Mouse (Mus musculus): ENCODE results near the gene Ppm1e.

Gene Ppm1e

DNA sequence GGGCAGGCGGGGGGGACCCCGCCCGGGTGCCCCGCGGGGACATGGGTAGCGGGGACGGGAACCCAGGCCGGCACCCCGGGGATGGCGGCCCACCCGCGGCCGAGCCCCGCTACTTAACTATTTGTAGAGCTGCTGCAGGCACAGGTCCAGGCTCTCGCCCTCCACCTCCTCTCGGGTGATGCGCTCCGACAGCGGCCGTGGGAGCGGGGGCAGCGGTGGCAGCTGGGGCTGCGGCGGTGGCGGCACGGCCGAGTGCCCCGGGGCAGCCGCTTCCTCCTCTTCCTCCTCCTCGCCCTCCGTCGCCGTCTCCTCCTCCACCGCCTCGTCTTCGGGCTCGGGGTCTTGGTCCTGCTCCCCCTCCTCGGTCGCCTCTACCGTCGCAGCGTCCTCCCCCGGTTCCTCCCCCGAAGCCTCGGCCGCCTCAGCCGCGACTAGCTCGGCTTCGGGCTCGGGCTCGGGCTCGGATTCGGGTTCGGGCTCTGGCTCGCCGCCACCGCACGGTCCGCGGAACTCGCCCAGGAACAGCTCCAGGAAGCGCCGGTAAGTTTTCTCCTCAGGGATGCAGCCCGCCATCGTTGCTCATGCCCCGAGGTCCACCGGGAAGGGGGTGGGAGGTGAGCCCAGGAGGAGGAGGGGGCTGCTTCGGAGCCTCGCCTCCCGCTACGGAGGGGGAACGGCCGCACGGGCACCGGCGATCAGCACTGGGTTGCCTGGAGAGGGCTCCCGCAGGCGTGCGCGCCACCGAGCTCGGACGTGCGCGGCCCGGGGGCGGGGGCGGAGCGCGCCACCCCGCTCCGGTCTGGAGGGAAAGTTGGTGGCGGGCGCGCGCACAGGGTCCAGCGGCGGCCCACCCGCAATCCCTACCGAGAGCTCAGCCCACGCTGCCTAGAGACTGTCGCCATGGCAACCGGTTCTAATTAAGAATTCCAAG, at the start of gene Ppm1e:
TSS of gene Ppm1e (minus strand) at position 693 of the 931 bp plus-strand sequence.
- peak; percentile 88 for DNase-seq

DNA sequence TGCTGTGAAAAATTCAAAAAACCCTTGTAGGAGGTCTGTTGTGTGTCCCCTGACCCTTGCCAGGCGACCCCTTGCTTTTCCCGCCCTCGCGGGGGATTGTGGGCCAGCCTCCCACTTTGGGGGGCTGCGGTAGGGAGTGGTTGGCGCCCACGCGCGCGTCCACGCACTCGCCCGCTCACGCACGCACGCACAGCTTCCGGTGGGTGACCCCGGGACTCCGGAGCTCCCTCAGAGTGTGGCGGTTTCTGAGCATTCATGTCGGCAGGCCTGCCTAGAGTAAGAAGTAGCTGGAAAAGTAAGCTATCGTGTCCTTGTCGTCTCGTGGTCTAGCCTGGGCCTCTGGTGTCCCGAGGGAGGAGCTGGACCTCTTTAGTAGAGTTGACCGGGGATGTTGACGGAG, 46.1 kb upstream of the Ppm1e start, which contains the start of the genes Rad51c and Tex14:
TSS of gene Rad51c (minus strand) at position 79 of the 400 bp plus-strand sequence.
TSS of gene Tex14 (plus strand) at position 190 of the 400 bp plus-strand sequence.
- DNase-seq = peak; percentile 21

- peak; percentile 95 for DNase-seq
Observed at GRCm38 (mm10) chr11:87404111-87404853, 45.5 kb upstream of the Ppm1e start.

- DNase-seq = no peak
Observed at GRCm38 (mm10) chr11:87398402-87398801, 39.6 kb upstream of the Ppm1e start.

- peak; percentile 26 for DNase-seq
Observed at GRCm38 (mm10) chr11:87393855-87394254, 35.0 kb upstream of the Ppm1e start.

DNA sequence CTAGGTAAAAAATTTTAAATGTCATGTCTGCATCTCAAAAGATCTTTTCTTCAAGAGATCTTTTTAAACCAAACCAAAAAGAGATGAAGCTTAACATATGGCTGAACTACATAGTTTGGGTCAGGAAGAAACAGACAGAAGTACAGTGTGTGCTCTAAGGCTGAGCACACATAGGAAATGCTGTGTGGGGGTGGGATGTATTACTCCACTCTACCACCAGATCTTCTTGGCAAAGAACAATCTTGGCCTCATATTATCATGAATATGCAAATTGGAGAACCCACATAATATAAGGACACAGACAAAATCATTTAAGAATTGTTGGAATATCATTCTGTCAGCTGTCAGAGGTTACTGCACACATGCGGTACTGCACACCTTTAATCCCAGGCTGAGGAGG, 26.9 kb upstream of the Ppm1e start:
- DNase-seq = peak; percentile 50

DNA sequence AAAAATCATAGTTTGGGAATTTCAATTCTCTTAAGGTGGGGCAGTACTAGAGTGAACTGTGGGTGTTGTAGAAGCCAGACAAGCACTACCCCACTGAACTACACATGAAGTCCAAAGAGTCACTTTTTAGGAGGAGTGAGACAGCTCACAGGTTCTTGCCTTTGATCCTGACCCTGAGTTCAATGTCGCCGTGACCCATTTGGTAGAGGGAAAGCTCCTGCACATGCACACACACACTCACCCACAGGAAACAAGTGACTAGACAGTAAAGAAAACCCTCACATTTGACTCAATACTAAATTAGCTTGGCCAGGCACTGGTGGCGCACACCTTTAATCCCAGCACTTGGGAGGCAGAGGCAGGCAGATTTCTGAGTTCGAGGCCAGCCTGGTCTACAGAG, 25.7 kb upstream of the Ppm1e start:
- DNase-seq = no peak

DNA sequence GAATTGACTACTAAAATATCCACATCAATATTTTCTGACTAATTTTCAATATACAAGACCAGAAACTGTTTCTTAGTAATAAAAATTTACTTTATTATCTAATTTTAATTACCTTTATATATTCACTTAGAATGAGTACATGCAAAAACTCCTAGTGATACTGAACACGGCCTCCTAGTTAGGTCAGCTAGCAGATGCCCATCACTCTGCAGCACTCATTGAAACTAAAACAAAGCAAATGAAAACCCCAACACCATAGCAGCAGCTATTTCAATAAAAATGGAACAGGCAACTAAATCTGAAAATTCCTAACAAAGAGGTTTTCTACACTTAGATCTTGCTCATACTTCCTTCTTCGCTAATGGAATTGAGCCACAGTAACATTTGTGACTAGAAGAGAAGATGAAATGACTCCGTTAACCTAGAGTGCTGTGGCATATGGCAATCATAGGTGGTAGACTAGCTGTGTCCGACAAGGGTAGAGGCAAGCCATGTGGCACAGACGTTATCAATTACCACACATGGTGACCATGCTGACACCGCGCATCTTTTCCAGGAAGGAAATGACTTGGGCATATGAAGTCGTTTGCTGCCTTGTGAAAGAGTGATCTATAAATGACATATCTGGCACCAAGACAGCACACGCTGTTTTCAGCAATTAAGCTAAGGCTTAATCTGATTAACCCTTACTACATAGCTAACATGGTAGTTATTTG, 9.2 kb upstream of the Ppm1e start:
- DNase-seq = no peak

DNA sequence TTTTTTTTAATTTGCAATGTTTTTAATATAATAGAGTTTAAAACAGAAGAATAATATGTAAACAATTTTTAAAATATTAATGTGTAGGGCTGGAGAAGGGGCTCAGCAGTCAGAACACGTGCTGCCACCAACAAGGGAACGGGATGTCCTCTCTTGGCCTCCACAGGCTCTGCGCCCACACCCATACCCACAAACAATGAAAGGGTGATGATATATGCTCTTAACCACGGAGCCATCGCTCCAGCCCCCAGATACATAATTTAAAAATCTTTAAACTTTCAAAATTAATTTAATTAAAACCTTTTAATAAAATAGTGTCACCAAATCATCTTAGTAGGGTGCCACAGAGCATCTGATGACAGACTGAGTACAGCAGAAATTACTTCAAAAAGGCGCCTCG, 8.2 kb upstream of the Ppm1e start:
- no peak for DNase-seq

DNA sequence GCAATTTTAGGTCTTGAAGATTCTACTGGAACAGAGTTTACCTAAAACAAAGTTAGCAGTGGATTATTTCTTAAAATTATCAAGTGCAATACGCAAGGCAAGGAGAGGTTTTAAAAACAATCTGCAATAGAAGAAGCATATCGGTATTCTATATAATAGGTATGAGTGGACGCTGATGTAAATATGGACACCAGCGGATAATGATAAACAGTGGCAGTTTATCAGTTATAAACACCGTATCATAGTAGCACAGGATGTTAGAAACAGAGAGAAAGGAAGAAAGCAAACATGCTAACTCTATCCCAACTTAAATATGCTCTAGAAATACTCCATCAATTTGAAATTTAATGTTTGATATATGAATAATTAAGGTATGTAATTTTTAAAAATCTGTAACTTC, 6.3 kb upstream of the Ppm1e start:
- no peak for DNase-seq

GRCm38 (mm10) chr11:87359262-87359612, 414 bp upstream of the Ppm1e start:
- no peak for DNase-seq

DNA sequence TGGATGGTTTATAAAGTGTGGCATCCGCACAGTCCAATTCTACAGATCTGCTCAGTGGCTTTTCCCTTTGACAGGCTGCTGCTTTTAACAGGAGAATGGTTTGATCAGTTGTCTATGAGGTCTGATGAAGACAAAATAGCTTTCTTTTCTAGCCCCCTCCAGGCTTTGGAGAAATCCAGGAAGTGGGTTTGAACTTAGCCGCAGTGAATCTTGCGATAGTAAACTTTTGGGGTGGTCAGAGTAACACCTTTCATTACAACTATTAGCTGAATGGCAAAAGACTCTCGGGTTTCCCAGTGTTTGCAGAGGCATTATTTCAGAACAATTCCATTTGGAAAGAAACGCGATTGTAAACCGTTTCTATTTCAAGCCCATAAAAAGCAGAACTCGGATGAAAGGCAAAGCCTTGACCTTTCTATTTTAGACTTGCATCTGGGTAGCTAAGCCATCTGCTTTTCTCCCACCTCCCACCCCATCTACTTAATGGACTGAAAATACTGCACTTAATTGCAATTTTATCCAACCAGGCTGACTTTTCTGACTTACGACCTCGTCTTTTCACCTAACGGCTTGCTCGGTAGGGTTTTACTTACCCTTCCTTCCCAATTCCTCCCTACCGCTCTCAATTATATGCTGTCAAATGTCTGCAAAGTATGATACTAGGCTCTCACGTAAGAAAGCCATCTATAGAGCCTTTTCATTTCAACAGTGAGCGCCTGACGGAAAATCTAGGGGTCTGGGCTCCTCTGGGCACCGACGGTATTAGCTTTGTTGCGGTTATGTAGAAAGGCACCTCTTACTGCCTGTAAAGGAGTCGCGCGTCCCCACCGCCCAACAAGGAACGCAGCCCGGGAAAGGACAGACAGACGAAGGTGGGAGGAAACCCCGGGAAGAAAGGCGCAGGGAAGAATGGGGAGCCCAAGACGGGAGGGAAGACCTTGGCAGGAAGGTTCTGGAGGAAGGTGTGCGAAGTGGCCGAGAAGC, 1.2 kb downstream of the Ppm1e start:
- DNase-seq = peak; percentile 32

- no peak for DNase-seq
Observed at GRCm38 (mm10) chr11:87354861-87355260, 4.0 kb downstream of the Ppm1e start.

DNA sequence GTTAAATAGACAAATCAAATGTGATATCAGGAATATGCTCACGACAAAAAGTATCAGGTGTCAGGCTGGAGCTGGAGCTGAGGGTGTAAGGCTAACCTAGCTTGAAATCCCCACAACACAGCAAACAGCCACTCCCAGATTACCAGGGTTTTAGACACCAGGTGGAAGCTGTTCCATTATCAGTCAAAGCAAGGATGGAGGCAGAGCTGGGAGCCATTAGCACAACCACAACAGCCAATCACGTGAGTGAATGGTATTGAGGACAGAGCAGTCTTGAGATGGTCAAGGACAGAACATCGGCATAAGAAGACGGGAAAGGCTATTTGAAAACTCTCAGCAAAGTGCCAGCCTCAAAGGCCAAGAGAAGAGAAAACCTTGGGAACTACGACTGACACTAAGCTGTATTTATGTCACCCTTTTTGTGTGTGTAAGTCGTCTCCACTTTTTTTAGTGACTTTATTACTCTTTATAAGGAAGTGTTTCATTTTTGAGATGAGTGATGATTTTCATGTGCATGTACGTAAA, 5.1 kb downstream of the Ppm1e start:
- DNase-seq = no peak

- no peak for DNase-seq
Observed at GRCm38 (mm10) chr11:87326381-87326780, 32.4 kb downstream of the Ppm1e start.

- no peak for DNase-seq
Observed at GRCm38 (mm10) chr11:87322558-87322957, 36.3 kb downstream of the Ppm1e start.

DNA sequence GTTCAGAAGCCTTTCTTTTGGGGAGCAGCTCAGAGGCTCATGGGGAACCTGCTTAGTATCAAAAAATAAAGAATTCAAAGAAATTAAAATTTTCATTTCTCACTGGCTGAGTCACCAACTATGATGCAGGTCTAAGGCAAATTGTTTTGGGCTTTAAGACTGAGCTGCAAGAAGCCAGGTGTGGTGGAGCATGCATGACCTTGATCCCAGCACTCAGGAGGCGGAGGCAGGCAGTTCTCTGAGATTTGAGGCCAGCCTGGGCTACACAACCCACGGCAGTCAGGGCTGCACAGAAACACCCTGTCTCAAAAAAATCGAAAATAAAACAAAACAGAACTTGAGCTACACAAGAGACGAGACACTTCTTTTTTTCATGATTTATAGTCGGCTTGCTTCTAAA, 38.8 kb downstream of the Ppm1e start:
- no peak for DNase-seq

DNA sequence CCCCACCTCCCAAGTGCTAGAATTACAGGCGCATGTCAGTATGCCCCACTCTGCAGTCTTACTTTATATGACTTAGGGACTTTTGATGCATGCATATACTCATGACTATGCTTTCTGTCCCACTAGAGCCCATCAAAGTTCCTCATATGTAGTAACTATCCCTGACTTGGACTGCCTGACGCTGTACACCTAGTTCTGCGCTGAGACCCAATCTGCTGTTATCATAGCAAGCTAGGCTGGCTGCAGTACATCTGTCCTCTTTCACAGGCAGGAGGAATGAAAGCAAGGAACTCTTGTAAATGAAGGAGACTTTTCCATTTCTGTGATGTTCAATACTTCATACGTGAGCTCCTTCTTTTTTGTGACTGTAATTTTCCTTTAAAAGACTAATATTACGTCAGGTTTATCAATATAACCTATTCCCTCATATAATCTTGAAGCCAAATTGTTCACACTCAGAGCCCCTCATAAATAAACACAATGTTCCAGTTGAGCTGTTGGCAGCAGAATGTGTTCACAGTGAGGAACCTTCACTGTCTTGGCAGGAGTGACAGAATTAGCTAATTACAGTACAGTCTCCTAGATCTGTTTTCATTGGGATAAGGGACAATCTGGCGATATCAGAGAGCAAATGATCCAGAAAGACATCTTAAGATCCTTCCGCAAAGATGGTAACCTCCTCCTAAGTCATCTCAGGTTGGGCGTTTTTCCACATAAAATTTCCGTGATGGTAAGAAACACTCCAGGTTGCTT, 39.7 kb downstream of the Ppm1e start:
- no peak for DNase-seq

GRCm38 (mm10) chr11:87313533-87313932, 45.3 kb downstream of the Ppm1e start:
- no peak for DNase-seq

DNA sequence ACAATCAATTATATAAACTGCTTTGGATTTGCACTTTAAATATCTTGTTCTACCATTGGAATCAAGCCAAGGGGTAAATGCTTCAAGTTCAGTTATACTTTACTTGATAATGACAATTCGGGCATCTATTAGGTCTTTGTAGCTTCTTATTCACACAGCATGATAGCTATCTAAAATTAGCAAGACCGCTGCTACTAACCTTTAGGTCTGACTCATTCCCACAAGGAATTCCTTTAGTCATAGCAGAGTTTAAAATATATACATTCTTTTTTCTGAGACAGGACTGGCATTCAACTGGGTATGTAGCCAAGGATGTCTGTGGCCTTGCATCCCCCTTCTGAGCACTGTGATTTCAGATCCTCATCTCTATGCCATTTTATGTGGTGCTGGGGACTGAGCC, 48.5 kb downstream of the Ppm1e start:
- DNase-seq = no peak

Data from right cerebral cortex, adult 18-20 months (tissue).